Mouse (Mus musculus) kidney, postnatal 36 days (tissue): ENCODE measurements at regions not wholly inside any gene's neighbourhood (a gene's known extent, or its start where the extent isn't known, plus 50 kb on each side); places are given as distances from the start of the nearest gene placed in this dataset.

Source experiments
- DNase-seq, 2 experiments: peaks; one replicate each; pipeline ENCODE4 v3.0.0; 2021 to 2022; ENCODE audit warnings: mixed read lengths in 2 of 2

GRCm38 (mm10) chr3:82207321-82207720, 61.7 kb upstream of the Gucy1a1 start:
- no peak for DNase-seq
